Mouse (Mus musculus) neural tube, postnatal 0 days (tissue): ENCODE data around the gene Cytl1. TPM values are rescaled to one million over a fixed set of nuclear protein-coding genes. Genes with fewer than 3 reads are reported as not detected.

Source experiments
- polyA plus RNA-seq: library from polyadenylated mRNA; unstranded; fragments of >200 nt; fragmentation: Nextera tagmentation; extraction: Ambion mirVana; gene quantifications from 2 replicates; pipeline ENCODE4 v1.2.1, GENCODE M21; 2015

Cytl1 gene
- 2.1 and 2.5 TPM in 2 replicates for polyA plus RNA-seq

GRCm38 (mm10) chr5:37735224-37735623, at the start of gene Cytl1:
Cytl1 (plus strand) TSS chr5:37735519.

GRCm38 (mm10) chr5:37716505-37717372, 18.6 kb upstream of the Cytl1 start, which contains the start of gene Stk32b:
Stk32b (minus strand) TSS chr5:37717171.

Other genes starting within 250 kb of the Cytl1 start
- gene Stk32b, start 18.3 kb upstream of the Cytl1 start, polyA plus RNA-seq = 25.3 and 31.2 TPM in 2 replicates
- gene Msx1, start 89.1 kb downstream of the Cytl1 start, polyA plus RNA-seq = 9.6 and 10.3 TPM in 2 replicates